Mouse (Mus musculus) subcutaneous adipose tissue, adult 2 months (tissue): Measurements from ENCODE around the gene Klhdc7b. TPM values are rescaled to one million over a fixed set of nuclear protein-coding genes. Genes with fewer than 3 reads are reported as not detected.

ENCODE experiments used
- polyA plus RNA-seq: library from polyadenylated mRNA; depleted of rRNA; stranded (reverse); fragments of >200 nt; gene quantifications from 2 replicates; pipeline ENCODE4 v1.2.3, GENCODE M21; 2012; ENCODE audit warnings: low replicate concordance; rRNA removed

Gene Klhdc7b
- not detected in 2 replicates for polyA plus RNA-seq

DNA sequence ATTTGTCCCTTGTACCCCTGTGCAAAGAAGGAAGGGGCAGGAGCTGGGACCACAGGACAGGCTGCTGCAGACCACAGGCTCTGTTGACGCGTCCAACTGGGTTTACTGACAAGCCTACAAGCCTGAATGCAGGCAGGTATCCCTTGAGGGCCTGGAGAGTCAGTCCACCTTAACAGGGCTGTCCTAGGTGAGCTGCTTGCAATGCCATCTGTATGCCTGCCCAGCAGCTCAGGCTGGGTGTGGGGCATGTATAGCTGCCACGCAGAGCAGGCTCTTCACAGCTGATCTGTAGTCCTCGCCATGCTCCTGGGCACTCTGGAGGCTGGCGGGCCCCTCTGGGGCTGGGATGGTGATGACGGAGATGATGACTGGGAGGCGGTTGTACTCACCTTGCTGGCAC is at the start of gene Klhdc7b:
TSS of gene Klhdc7b (plus strand) at position 301 of the 400 bp plus-strand sequence.

DNA sequence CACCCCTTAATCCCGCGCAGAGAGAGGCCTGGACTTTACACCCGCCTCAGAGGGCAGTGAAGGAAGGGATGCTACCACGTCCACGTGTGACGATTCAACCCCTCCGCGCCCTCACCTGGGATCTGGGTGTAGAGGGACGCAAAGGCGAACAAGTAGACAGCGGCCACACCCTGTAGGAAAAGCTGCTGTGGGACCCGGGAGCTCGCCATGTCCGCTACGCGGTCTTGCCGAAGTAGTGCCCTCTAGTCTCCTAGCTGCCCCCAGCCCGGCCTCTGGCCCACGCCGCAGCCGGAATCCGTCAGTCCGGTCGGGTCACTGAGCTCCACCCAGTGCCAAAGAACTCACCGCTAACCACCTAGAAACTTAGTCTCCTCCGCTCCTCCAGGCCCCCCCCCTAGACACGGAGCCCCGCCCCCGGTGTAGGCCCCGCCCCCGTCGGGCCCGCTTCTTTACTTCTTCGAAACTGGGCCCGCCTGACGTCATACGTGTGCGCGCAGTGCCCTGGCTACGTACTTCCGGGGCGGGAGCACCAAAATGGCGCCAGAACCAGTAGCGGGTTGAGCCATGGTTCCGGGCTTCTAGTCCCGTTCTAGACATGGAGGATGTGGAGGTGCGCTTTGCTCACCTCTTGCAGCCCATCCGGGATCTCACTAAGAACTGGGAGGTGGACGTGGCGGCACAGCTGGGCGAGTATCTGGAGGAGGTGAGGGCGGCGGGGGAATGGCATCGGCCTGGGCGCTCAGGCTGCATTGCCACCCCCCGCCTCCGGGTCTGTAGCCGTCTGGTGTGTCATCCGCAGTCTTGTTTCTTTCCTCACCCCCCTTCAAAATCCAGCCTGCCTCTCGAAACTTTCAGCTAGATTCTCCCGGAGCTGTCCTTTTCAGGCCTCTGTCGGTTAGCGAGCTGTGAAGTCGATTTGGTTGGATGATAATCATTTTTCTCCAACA is 29.2 kb upstream of the Klhdc7b start, which contains the start of the genes Lmf2 and Ncaph2:
TSS of gene Lmf2 (minus strand) at position 419 of the 947 bp plus-strand sequence.
TSS of gene Ncaph2 (plus strand) at position 479 of the 947 bp plus-strand sequence.

DNA sequence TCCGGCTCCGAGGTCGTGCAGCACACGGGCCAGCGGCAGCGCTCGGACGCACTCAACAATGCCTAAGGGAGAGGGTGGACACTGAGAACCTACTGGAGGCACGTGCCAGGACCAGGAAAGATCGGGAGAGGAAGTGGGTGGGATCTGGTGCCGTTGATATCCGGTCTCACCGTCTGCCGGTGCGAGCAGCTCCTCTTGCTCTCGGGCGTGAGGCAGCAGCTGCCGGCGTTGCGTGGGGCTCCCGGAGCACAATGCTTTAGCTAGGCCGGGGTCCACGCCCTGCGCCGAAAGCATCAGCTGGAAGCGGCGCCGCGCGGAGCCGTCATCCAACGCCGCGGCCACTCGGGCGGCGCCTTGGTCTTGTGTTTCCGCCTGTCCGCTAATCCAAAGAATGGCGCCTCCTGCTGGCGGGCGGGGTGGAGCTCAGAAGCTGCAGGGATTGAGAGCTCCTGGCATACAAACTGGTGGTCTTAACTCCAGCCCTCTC is 10.9 kb upstream of the Klhdc7b start, which contains the start of gene Sco2:
TSS of gene Sco2 (minus strand) at position 85 of the 487 bp plus-strand sequence.

DNA sequence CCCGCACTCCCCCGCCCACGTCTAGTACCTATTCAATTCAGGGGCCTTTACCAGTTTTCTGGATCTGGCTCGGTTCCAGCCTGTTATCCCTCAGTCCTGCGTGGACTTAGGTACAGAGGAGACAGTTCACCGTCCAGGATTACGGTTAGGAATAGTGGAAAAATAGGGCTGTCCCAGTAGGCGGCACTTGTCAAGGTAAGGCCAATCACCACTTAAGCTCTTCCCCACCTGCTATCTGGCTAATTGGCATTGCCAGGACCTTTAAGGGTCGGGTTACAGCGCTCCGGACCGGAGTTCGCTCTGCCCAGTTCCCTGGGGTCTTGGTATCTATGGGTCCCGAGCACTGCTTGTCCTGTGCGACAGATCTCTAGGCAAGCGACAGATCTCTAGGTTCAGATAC is 7.8 kb upstream of the Klhdc7b start, which contains the start of gene Tymp:
TSS of gene Tymp (minus strand) at position 83 of the 400 bp plus-strand sequence.

DNA sequence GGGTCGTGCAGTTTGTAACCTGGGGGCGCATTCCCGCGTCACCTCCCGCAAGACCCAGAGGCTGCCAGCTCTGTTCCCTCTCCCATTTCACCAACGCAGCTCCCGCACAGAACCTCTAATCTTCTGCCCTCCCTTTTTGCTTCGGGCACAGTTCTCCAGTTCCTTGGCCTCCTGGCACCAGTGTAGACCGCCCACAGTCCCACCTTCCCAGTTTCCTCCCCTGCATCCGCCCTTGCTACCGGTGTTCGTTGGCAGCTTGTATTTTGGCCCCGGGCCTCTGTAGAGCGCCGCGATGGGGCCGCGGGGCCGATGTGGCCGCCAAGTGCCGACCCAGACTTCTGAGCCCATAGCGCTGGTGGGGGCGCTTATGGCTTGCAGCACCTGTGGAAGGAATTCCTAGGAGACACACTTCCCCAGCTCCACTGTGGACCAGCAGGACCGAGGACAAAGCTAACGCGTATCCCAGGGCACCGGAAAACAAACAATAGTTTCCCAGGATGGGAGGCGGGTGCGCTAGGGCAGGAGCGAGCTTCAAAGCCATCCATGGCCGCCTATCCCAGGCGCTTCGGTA is 5.8 kb upstream of the Klhdc7b start, which contains the start of gene Odf3b:
TSS of gene Odf3b (minus strand) at position 452 of the 571 bp plus-strand sequence.

DNA sequence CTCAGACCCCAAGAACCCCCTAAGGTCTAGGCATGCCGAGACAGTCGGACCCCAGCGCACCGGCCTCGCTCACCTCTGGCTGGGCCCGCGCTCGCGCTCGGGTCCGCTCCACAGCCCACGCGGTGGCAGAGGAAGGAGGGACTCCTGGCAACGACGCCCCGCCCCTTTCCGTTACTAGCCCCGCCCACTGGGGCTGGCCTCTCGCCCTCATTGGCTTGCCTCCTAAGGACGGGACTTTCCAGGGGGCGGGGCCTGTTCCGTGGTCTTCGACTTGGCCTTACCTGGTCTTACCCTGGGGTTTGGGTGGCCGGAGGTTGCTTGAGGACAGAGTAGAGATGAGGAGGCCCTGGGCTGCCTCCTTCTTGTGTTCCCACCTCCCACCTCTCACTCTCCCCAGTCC is 25.4 kb downstream of the Klhdc7b start, which contains the start of gene Syce3:
TSS of gene Syce3 (minus strand) at position 386 of the 400 bp plus-strand sequence.

DNA sequence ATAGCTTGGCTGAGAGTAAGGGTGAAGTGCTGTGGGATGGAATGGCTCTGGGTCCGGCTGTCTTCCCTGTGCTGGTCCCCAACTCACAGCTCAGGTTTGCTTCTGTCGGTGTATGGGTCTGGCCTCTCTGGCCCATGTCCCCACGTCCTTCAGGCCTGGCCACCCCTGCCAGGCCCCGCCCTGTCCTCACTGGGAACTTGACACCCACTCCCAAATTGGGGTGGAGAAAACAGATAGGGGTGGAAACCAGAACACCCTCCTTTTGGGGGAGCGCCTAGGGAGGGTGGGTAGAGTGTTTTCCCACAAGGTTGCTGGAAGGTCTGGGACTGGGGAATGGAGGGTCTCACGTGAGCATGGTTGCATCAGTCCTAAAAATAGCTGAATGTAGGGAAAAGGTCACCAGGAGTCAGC is 41.0 kb downstream of the Klhdc7b start, which contains the start of gene Cpt1b:
TSS of gene Cpt1b (minus strand) at position 153 of the 411 bp plus-strand sequence.

DNA sequence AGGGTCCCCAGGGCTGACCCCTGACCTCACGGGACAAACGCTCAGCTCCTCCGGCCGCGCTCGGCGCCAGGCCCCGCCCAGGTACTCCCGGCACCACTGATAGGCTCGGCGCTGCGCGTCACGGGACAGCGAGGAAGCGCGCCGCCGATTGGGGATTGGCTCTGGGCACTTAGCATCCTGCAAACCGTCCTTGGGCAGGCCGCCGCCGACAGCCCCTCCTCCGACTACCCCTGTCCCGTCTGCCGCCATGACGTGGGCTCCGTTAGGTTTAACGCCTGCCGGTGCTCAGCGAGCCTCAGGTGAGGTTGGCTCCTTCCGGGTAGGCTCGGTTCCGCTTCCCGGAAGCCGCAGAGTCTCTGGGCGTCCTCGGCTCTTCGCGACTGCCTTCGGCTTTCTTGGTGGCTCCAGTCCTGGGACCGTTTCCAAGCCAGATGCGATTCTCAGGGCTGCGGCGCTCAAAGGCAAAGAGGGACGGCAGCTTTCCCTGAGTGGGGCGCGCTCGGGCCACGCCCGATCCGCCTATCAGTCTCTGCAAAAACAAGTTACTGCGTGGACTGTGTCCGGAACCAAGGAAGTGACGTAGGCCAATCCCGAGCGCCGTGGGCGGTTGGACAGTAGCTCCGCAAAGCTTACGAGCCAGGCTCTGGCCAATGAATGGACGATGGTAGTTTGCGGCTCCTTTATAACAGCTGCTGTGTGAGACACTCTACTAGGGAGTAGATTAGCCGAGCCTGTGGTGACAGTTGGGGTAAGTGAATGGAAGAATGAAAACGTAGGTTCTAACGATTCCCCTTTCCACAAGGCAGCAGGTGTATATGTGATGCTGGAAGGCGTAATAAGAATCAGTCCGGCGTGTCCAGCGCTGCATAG is 44.9 kb downstream of the Klhdc7b start, which contains the start of the genes C730034F03Rik, Gm44502 and Chkb:
TSS of gene C730034F03Rik (plus strand) at position 238 of the 870 bp plus-strand sequence.
TSS of gene Gm44502 (minus strand) at position 345 of the 870 bp plus-strand sequence.
TSS of gene Chkb (minus strand) at position 557 of the 870 bp plus-strand sequence.

Other genes with a start within 250 kb of the Klhdc7b start
- gene Mapk12, start 244.2 kb upstream of the Klhdc7b start, polyA plus RNA-seq = 18.6 and 31.5 TPM in 2 replicates
- 11.1 and 14.2 TPM in 2 replicates for gene Mapk11, start 235.3 kb upstream of the Klhdc7b start, polyA plus RNA-seq
- gene Plxnb2, start 204.1 kb upstream of the Klhdc7b start, polyA plus RNA-seq = 65.4 and 208 TPM in 2 replicates
- gene Dennd6b, start 188.4 kb upstream of the Klhdc7b start, polyA plus RNA-seq = 12.7 and 21.1 TPM in 2 replicates
- gene Ppp6r2, start 173.4 kb upstream of the Klhdc7b start, polyA plus RNA-seq = 60.4 and 149 TPM in 2 replicates
- 169 and 209 TPM in 2 replicates for gene Sbf1, start 69.6 kb upstream of the Klhdc7b start, polyA plus RNA-seq
- gene Adm2, start 62.2 kb upstream of the Klhdc7b start, polyA plus RNA-seq = 0.18 TPM in 1 of 2 replicates, not detected in the other
- gene Miox, start 50.5 kb upstream of the Klhdc7b start, polyA plus RNA-seq = not detected in 2 replicates
- gene Lmf2, start 29.3 kb upstream of the Klhdc7b start, polyA plus RNA-seq = 49.7 and 68.9 TPM in 2 replicates
- gene Ncaph2, start 29.2 kb upstream of the Klhdc7b start, polyA plus RNA-seq = 111 and 131 TPM in 2 replicates
- 31.0 and 49.1 TPM in 2 replicates for gene Sco2, start 11.1 kb upstream of the Klhdc7b start, polyA plus RNA-seq
- gene Tymp, start 7.9 kb upstream of the Klhdc7b start, polyA plus RNA-seq = 2.2 and 2.5 TPM in 2 replicates
- gene Odf3b, start 5.6 kb upstream of the Klhdc7b start, polyA plus RNA-seq = 3.5 and 8.1 TPM in 2 replicates
- gene Syce3, start 25.6 kb downstream of the Klhdc7b start, polyA plus RNA-seq = not detected in 2 replicates
- gene Cpt1b, start 40.9 kb downstream of the Klhdc7b start, polyA plus RNA-seq = 23.9 and 81.0 TPM in 2 replicates
- gene C730034F03Rik, start 44.7 kb downstream of the Klhdc7b start, polyA plus RNA-seq = 1.1 and 1.2 TPM in 2 replicates
- gene Gm44502, start 44.8 kb downstream of the Klhdc7b start, polyA plus RNA-seq = 0.53 TPM in 1 of 2 replicates, not detected in the other
- 74.5 and 84.9 TPM in 2 replicates for gene Chkb, start 45.0 kb downstream of the Klhdc7b start, polyA plus RNA-seq
- 0.03 and 0.73 TPM in 2 replicates for gene Mapk8ip2, start 69.0 kb downstream of the Klhdc7b start, polyA plus RNA-seq
- 58.6 and 80.0 TPM in 2 replicates for gene Arsa, start 92.5 kb downstream of the Klhdc7b start, polyA plus RNA-seq
- gene Shank3, start 114.7 kb downstream of the Klhdc7b start, polyA plus RNA-seq = 28.8 and 64.8 TPM in 2 replicates
- gene Acr, start 183.4 kb downstream of the Klhdc7b start, polyA plus RNA-seq = 1.2 and 3.3 TPM in 2 replicates
- gene Rabl2, start 207.0 kb downstream of the Klhdc7b start, polyA plus RNA-seq = 14.5 and 25.5 TPM in 2 replicates